Mouse (Mus musculus) thymus, postnatal 36 days (tissue): ENCODE results near the gene Rab7b.

Source experiments
- DNase-seq, 2 experiments: peaks; one replicate each; pipeline ENCODE4 v3.0.0; 2022; ENCODE audit warnings: mixed read lengths in 2 of 2

Rab7b gene

DNA sequence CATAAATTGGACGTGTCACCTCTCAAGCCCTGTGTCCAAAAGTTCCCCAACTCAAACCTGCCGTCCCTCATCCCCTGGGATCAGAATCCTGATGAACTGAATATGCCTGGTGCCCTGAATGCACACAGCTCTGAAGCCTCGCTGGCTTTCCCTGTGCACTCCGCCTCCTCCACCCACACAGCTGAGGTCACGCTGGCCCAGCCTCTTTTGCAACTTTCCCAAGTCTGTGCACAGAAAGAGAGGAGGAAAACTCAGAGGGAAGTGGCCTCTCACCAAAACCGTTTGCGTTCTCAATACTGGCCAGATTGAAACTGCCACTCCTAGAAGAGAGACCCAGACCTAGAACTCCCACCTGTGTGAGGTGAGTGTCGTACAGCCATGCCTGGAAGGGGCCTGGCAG lies at the start of gene Rab7b:
TSS of gene Rab7b (plus strand) at position 221 of the 400 bp plus-strand sequence.
- no peak for DNase-seq

DNA sequence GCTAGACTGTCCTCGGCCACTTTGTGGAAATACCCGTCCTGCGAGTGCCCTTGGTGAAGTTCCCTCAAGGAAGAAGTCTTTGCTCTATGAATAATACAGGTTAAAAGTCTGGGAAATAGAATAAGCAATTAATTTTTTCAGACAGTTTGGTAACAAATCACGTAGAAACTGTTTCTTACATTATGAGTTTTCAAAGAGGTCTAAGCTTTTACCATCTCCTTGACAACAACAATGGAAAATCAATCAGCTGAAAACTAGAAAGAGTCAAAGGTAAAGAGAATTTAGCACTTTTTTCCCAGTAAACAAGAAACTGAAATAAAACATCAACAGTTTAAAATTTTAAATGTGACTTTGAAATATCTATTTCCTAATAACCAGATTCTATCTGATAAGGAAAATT lies 48.4 kb upstream of the Rab7b start:
- no peak for DNase-seq

DNA sequence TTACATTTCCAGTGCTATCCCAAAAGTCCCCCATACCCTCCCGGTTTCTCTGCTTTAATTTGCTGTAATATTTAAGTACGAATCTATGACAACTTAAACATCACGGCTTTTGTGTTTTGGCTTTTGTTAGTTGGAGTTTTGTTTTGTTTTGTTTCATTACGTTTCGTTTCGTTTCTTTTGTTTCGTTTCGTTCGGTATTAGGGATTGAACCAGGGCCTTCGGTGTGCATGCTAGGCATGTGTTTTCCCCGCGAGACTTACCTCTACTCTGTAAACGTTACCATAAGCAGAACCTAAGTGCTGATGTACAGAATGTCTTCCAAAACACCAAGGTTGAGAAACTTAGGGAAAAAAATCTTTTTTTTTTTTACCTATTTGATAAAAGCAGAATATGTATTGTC lies 46.9 kb upstream of the Rab7b start:
- no peak for DNase-seq

DNA sequence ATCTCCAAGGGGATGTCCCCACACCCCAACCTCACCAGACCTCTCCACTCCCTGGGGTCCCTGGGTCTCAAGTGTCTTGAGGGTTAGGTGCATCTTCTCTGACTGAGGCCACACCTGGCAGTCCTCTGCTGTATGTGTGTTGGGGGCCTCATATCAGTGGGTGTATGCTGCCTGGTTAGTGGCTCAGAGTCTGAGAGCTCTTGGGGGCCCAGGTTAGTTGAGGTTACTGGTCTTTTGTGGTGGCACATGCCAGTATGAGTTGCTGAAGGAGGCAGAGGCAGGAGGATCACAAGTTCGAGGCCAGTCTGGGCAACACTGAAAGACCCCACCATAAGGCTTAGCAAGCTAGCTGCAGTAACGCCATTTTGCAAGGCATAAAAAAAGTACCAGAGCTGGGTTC lies 46.2 kb upstream of the Rab7b start:
- DNase-seq = no peak

DNA sequence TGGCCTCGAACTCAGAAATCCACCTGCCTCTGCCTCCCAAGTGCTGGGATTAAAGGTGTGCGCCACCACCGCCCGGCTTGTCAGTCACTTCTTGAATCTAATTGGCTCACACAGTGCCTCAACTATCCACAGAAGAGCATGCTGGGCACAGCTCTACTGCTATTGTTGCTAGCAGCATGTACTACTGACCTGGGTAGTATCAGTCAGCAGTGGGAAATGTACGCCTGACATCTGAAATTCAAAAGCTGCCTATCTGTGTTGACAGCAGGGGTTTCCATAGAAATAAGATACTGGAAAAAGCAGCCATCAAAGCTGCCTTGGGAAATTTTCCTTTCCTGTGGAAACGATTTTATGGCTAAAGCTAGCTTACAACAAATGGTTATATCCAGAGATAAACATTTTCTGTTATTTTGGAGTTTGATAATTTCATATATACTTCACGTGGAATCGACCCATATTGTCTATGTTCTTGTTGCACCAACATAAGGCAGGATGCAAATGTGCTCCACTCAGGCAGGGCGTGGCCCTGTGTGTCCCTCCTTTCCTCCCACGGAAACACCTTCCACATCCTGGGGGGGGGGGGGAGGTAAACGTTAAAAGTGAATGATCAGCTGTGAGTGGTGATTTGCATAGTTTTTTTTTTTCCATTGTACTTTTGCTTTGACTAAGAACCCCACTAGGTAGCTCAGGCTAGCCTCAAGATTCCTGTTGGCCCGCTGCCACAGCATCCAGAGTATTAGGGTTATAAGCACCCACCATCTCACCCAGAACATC lies 35.6 kb upstream of the Rab7b start:
- no peak for DNase-seq

DNA sequence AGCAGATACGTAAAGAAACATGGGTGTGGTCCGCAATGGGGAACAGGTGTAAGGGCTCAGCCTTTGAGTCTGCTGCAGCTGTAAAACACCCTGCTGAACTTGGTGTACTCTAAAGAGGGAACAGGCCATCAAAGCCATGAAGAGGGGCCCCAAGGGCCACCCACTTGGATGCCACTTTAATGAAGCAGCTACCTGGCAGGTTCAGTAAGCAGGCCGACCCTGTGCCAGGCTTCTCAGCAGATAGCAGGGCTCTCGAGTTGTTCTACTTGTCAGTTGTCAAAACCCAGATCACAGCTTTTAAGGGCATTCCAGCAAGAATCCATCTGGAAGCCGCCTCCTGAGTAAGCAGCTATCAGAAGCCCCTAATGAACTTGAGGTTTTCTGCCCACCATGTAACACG lies 32.9 kb upstream of the Rab7b start:
- no peak for DNase-seq

DNA sequence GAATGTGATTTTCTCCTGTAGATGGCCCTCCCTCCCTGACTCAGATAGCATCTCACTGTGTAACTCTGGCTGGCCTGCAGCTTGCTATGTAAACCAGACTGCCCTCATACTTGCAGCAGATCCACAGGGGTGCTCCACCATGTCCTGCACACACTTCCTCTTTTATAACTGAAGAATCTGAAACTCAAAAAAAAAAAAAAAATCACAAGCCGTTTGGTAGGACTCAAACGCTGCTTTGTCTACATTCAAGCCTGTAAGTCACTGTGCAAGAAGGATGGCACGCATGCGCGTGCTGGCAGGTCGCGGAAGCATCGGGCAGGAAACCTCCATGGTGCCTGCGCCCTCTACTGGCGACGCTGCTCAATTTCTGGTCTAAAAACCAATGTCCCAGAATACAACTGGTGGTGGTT lies 30.5 kb upstream of the Rab7b start:
- peak; percentile 89 to 91 for DNase-seq

DNA sequence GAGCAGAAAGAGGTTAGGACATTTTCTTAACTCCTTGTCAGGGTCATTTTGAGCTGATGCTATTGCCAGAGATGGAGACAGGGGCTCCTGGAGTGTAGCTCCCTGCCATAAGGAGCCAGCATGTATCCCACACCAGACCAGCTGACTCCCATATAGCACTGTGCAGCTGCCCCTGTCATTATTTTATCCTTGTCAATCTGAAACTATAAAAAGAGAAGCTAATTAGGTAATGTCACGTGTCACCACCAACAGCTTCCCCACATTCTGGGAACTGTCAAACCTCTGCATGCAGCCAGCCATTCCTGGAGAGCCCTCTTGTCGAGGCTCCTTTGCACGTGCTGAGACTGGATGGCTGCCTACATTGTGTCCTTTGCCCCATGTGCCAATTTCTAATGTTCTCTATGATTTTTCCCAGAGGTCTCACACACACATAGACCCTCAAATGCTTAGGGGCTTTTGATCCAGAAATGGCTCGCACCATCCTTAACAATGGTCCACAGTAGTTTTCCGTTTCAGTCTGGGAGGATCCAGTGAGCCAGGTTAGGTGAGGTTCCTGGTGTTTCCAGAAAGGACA lies 28.9 kb upstream of the Rab7b start:
- no peak for DNase-seq

DNA sequence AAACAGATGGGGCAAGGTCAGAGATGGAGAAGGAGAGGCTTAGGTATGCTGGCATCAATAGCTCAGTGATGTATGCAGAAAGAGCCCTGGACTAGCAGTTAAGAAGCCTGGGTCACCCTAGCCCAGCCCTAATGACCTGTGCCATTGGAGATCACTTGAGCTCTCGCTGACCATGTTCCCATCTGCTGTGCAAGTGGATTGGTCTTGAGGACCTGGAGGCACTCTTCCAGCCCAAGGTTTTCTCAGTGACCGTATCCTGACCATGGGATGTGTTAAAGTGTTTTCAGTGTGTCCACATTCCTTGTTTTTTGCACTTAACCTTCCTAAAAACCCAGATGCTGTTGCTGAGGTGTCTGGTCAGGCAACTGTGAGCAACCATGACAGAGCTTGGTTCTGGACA lies 28.2 kb upstream of the Rab7b start:
- no peak for DNase-seq

DNA sequence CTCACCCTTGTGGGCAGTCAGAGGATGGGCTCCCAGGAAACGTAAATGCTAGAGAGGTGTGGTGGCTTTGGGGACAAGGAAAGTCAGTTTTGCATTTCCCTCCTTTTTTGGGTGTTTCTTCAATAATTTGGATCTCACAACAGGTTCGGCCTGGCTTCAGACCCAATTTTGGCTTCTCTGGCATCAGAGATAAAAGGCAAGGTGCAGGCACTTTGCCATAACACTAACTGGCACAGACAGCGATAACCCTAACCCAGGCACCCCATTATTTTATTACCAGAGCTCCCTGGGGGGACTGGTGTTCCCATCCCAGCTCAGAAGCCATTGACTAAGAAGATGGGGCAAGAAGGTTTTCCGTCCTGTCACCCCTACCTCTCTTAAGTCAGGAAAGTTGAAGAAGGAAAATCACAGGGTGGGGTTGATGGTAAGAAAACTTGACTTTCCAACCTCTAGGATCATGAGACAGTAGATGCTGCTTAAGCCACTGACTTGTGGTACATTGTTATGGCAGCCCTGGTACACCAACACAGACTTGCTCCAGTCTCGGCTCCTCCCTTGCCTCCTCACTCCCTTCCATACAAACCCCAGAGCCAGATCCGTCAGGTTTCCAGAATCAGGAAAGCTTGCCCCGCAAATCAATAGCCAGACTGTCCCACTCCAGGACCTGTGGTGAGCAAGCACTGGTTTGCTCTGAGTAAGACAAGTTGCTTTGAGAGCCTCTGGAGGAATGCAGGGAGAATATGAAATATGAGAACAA lies 27.6 kb upstream of the Rab7b start:
- DNase-seq = no peak

DNA sequence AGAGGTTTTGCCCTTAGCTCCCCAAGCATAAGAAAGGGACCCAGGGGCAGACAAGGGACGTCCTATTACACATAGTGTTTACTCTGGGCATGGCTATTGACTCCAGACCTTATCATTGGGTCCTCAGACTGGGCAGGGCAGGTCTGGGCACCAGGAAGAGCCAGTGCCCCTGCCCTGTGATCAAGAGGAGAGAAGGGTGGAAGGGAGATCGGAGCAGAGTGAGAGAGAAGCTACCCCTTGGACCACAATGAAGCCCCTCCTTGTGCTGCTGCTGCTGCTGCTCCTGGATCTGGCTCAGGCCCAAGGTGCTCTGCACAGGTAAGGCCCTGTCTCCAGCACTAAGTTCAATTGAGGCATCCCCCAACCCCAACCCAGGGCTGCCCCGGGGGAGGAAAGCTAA lies 26.7 kb upstream of the Rab7b start:
- no peak for DNase-seq

DNA sequence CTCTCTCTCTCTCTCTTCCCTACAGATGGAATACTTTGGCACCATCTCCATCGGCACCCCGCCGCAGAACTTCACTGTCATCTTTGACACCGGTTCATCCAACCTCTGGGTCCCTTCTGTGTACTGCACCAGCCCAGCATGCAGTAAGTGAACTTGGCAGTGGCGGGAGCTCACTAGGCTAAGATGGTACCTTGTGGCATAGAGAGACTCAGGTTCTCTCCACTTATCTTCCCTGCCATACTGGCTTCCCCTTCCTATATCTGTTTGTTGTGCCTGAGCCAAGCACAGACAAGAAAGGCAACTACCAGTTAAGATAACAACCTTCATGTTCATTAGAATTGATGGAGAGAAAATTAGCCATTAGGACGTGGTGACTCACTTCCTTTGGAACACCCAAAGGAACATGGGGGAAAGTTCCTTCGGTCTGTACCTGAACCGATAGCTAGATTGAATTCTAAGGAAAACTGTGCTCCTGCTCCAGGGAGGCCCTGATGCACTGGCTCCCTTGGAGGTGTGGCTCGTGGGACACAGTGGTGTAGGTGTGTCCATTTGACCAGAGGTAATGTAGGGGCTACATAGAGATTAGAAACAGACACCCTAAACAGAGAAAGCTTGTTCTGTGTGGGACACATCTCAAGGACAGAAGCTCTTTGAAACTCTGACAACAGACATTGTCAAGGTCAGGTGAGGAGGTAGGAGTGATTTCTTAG lies 25.1 kb upstream of the Rab7b start:
- DNase-seq = no peak

DNA sequence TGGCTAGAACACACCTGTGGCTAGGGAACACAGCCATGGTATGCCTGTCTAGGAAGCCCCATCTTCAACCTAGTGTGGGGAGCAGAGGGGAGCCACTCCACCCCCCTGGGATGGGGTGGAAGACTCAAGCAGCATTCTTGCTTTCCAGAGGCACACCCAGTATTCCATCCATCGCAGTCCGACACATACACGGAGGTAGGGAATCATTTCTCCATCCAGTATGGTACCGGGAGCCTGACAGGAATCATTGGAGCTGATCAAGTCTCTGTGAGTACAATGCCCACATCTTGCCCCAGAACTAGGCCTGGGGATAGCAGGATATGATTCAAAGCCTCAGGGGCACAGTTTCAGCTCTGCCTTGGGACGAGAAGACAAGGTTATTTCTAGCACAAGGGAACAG lies 24.4 kb upstream of the Rab7b start:
- no peak for DNase-seq

DNA sequence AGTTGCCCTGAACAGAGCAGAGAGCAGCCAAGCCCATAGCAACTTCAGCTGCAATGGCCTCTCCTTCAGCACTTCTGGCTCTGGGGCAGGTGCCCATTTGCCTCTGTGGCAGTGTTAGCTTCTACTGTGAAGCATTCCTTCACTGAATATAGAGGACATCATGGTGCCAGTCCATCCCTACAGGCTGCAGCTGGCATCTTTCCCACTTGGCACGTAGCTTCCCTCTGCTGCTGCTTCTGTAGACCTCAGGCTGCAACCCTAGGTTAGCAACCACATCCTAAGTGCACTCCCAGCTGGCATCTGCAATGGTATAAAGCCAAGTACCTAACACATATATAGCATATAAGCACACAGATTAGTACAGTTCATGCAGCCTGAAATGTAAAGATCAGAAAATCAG lies 22.6 kb upstream of the Rab7b start:
- no peak for DNase-seq

DNA sequence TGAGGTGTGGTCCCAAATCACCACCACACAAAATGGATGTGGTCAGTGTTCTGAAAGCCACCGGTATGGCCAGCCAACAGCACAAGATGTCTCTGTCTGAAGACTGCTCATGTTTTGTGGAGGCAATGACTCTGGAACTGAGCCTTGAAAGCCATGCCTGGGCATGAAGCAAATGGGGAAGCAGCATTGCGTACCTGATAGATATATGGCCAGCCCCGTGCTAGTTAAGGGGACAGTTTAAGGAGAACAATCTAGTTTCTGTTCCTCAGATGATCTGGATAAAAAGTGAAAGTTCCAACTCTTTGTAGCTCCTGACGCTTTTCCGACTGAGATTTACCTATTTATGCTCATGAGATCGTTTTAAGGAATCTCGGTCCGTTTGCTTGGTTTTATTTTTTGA lies 17.4 kb upstream of the Rab7b start:
- DNase-seq = no peak

DNA sequence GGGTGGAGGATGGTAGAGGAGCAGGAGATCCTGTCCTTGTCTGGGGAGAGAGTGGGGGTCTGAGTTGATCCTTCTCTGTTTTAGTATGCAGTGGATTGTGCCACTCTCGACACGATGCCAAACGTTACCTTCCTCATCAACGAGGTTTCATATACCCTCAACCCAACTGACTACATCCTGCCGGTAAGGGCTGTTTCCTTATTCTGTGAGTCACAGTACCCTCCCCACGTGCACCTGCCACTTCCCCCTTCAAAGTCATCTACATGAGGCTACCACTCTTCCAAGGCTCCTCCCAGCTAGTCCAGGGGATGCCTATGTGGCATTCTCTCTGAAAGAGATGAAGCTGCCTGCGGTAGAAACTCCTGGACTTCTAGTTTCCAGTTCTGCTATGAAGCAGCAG lies 16.1 kb upstream of the Rab7b start:
- peak in 1 of 2 experiments; percentile 26 for DNase-seq

DNA sequence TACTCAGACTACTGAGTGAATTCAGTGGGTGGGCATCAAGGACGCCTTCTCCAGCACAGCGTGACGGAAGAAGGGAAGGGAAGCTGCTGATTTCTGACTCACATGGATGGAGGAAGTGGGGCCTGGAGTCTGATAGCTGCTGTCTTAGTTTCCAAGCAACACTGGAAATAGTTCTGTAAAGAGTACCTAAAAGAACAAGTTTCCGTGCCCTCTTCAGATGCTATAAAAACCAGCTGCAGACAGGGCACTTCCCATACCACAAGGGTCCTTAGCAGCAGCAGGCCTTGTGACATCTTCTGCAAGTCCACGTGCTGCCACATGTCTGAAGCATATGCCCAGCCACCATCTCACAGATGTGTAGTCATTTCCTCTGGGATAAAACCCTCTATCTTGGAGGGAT lies 8.9 kb upstream of the Rab7b start:
- no peak for DNase-seq

DNA sequence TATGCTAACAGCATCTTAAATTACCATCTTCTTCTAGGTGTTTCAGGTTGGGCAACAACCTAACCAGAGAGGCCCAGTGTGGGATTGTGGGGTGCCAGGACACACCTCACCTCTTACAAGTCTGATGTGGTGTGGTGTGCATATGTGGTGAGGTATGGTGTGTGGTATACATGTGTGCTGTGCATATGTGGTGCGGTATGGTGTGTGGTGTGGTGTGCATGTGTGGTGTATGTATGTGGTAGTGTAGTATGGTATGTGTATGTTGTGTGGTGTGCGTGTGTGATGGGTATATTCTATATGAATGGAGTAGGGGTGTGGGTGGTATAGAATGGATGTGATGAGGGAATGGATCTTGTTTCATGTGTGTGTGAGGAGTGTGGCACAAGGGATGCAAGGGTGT lies 756 bp upstream of the Rab7b start:
- no peak for DNase-seq

DNA sequence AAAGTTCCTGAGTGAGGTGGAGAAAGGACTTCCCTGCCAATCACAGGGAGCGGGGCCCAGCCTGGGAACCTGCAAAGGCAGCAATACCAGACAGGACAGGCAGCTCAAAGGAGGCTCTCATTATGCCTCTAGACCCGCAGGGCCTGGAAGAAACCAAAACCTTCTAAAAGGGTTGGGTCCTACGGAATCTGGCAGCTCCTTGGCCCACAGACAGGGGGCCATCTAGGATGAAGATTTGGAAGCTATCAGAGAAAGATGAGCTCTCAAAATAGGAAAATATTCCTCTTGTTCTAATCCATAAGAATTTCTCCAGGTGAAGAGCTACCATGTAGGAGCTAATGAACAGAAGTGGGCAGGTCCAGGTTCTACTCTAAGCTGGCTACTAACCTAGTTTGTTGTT lies 521 bp downstream of the Rab7b start:
- no peak for DNase-seq

DNA sequence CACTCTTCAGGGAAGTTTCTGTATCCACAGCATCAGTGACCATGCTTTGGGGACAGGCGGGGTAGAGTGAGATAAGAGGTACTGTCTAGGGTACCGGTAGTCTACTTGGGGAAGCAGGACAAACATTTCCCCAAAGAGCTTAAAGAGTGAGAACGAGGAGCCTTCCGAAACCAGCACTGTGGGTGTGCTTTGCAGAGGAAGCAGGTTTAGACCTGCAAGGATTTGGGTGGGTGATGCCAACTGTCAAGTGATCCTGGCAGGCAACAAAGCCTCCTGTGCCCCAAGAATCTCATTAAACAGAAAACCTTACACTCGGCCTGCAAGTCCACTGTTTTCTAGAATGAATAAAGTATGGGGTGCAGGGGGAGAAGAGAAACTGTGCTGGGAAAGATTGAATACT lies 1.4 kb downstream of the Rab7b start:
- DNase-seq = no peak

DNA sequence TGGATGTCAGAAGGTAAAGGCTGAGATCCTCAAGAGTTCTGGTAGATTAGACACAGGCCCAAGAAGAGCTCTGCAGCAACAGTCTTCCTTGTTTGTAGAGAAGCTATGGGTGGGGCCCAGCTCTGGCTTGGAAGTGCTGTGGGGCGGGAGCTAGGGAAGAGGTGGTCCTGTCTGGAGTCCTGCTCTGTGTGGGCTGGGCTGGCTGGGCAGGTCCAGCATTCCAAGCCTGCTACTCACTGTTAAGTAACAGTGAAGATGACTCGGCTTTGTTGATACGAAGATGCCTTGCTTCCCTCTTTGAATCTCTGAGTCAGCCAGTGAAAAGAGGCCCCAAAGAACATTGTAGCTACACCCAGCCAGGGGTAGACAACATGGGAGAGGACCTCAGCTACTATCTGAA lies 1.9 kb downstream of the Rab7b start:
- DNase-seq = no peak

DNA sequence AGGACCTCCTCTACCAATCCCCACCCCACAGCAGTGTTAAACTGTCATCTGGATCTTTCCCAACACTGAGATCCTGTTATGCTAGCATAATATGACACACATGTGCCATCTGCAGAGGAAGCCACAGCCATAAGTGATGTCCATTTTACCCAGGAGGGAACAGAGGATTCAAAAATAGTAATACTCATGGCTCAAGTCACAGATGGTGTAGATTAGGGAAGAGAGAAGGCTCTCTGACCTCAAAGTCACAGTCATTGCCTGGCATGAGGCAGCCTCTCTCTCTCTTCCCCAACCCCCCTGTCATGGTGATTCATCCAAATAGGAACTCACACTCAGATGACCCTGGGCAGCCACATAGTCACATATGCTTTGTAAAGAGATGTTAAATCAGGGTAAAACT lies 2.9 kb downstream of the Rab7b start:
- DNase-seq = no peak

DNA sequence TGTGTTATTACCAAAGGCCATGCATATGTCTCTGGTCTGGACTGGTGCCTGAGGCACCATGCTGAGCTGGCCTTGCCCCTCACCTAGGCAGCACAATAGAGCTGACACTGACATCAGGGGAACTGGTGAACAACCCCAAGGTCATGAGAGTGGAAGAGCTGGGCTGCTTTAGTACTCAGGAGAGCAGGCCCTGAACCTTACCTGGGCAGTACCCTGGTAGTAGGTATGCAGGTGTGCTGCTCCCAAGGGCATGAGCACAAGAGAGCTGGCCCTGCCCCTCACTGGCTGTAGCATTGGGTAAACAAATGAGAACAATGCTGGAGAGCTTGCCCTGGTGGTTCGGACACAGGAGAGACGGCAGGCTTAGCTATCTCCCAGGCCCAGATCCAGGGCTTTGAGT lies 6.8 kb downstream of the Rab7b start:
- DNase-seq = no peak

DNA sequence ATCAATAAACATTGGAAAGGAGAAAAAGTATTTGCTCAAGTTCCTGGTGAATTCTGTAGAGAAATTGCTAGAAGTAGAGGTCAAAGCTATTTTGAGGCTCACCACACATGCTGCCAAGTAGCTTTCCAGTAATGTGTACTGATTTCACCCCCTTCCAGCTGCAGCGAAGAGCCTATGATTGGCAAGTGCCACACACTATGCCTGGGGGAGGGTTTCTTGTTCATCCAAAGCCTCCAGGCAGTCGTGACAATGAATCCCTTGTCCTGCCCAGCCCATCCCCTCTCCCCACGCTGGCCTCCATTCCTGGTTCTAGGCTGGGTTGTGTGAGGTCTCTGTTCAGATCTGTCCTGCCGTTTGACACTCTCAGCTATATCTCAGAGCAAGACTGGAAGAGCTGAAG lies 7.8 kb downstream of the Rab7b start:
- DNase-seq = no peak
